Mouse (Mus musculus): ENCODE results near the gene Pet117. TPM values are rescaled to one million over a fixed set of nuclear protein-coding genes. Genes with fewer than 3 reads are reported as not detected.

Pet117 gene
- polyA plus RNA-seq, 1 experiment from 2014 or later, result 0.80 TPM

GRCm38 (mm10) chr2:144371566-144371965, 2.8 kb downstream of the Pet117 start:
- no peaks in the 10 kb centered on the region for H3K27me3 ChIP-seq (replicated peaks; ENCODE audit: control insufficient read depth, insufficient read depth, low read length)
- peaks cover 20% of the 10 kb centered on the region for H3K36me3 ChIP-seq (ENCODE audit: control insufficient read depth, insufficient read depth, low read length)
- H3K4me2 ChIP-seq, result no peak overlapping the region
- WGBS, result 91% methylated on average over 4 of the region's 4 CpGs
- no peak overlapping the region for H3K4me3 ChIP-seq (ENCODE audit: low read depth, low read length)
- DNase-seq (ENCODE audit: low spot score) (no peak), ATAC-seq (replicated peaks; ENCODE audit: low FRiP score) (no peak)
- peaks cover 5% of the 10 kb centered on the region; the same call in 1 of the 2 replicates for H3K4me1 ChIP-seq (replicated peaks; ENCODE audit: control insufficient read depth, insufficient read depth, low read length)
- no peaks in the 10 kb centered on the region for H3K9me3 ChIP-seq (ENCODE audit: control insufficient read depth, low read length)
- H3K9ac ChIP-seq (ENCODE audit: low read depth, low read length), result no peak overlapping the region
- H3K27ac ChIP-seq (ENCODE audit: low read depth, low read length), result no peak overlapping the region

GRCm38 (mm10) chr2:144373063-144373462, 4.3 kb downstream of the Pet117 start:
- Histone ChIP-seq H3K36me3 (ENCODE audit: control insufficient read depth, insufficient read depth, low read length) (peaks cover 26% of the 10 kb centered on the region), H3K9ac (ENCODE audit: low read depth, low read length) (no peak overlapping the region), H3K4me3 (ENCODE audit: low read depth, low read length) (no peak overlapping the region), H3K27ac (ENCODE audit: low read depth, low read length) (no peak overlapping the region), H3K4me1 (replicated peaks; ENCODE audit: control insufficient read depth, insufficient read depth, low read length) (peaks cover 5% of the 10 kb centered on the region; the same call in 1 of the 2 replicates), H3K9me3 (ENCODE audit: control insufficient read depth, low read length) (no peaks in the 10 kb centered on the region), H3K27me3 (replicated peaks; ENCODE audit: control insufficient read depth, insufficient read depth, low read length) (no peaks in the 10 kb centered on the region), H3K4me2 (no peak overlapping the region)
- no peak for DNase-seq (ENCODE audit: low spot score)
- ATAC-seq (replicated peaks; ENCODE audit: low FRiP score), result no peak
- 92% methylated on average over 9 of the region's 9 CpGs for WGBS

GRCm38 (mm10) chr2:144375063-144375703, 6.4 kb downstream of the Pet117 start:
- H3K27me3 ChIP-seq (replicated peaks; ENCODE audit: control insufficient read depth, insufficient read depth, low read length), result no peaks in the 10 kb centered on the region
- no peak overlapping the region for H3K4me2 ChIP-seq
- peaks cover 37% of the 10 kb centered on the region for H3K36me3 ChIP-seq (ENCODE audit: control insufficient read depth, insufficient read depth, low read length)
- no peaks in the 10 kb centered on the region for H3K9me3 ChIP-seq (ENCODE audit: control insufficient read depth, low read length)
- DNase-seq (ENCODE audit: low spot score) (no peak), ATAC-seq (replicated peaks; ENCODE audit: low FRiP score) (no peak)
- H3K9ac ChIP-seq (ENCODE audit: low read depth, low read length), result no peak overlapping the region
- 84% methylated on average over 10 of the region's 10 CpGs for WGBS
- H3K27ac ChIP-seq (ENCODE audit: low read depth, low read length), result no peak overlapping the region
- H3K4me3 ChIP-seq (ENCODE audit: low read depth, low read length), result no peak overlapping the region
- 0 out of 2 replicates have a peak, but pooled peaks cover 3% of the 10 kb centered on the region for H3K4me1 ChIP-seq (replicated peaks; ENCODE audit: control insufficient read depth, insufficient read depth, low read length)

GRCm38 (mm10) chr2:144381293-144381692, 12.5 kb downstream of the Pet117 start:
- no peak overlapping the region for H3K9ac ChIP-seq (ENCODE audit: low read depth, low read length)
- H3K27me3 ChIP-seq (replicated peaks; ENCODE audit: control insufficient read depth, insufficient read depth, low read length), result no peaks in the 10 kb centered on the region
- DNase-seq (ENCODE audit: low spot score), result no peak
- peaks cover 46% of the 10 kb centered on the region for H3K36me3 ChIP-seq (ENCODE audit: control insufficient read depth, insufficient read depth, low read length)
- no peak for ATAC-seq (replicated peaks; ENCODE audit: low FRiP score)
- 88% methylated on average over 3 of the region's 3 CpGs for WGBS
- H3K27ac ChIP-seq (ENCODE audit: low read depth, low read length), result no peak overlapping the region
- no peaks in the 10 kb centered on the region for H3K9me3 ChIP-seq (ENCODE audit: control insufficient read depth, low read length)
- peaks cover 4% of the 10 kb centered on the region; the same call in 1 of the 2 replicates for H3K4me1 ChIP-seq (replicated peaks; ENCODE audit: control insufficient read depth, insufficient read depth, low read length)
- H3K4me2 ChIP-seq, result no peak overlapping the region
- H3K4me3 ChIP-seq (ENCODE audit: low read depth, low read length), result no peak overlapping the region

GRCm38 (mm10) chr2:144381741-144382140, 12.9 kb downstream of the Pet117 start:
- peaks cover 44% of the 10 kb centered on the region for H3K36me3 ChIP-seq (ENCODE audit: control insufficient read depth, insufficient read depth, low read length)
- H3K4me2 ChIP-seq, result no peak overlapping the region
- no peaks in the 10 kb centered on the region for H3K9me3 ChIP-seq (ENCODE audit: control insufficient read depth, low read length)
- 92% methylated on average over 4 of the region's 4 CpGs for WGBS
- no peak overlapping the region for H3K9ac ChIP-seq (ENCODE audit: low read depth, low read length)
- H3K27me3 ChIP-seq (replicated peaks; ENCODE audit: control insufficient read depth, insufficient read depth, low read length), result no peaks in the 10 kb centered on the region
- DNase-seq (ENCODE audit: low spot score) (no peak), ATAC-seq (replicated peaks; ENCODE audit: low FRiP score) (no peak)
- no peak overlapping the region for H3K4me3 ChIP-seq (ENCODE audit: low read depth, low read length)
- peaks cover 4% of the 10 kb centered on the region; the same call in 1 of the 2 replicates for H3K4me1 ChIP-seq (replicated peaks; ENCODE audit: control insufficient read depth, insufficient read depth, low read length)
- H3K27ac ChIP-seq (ENCODE audit: low read depth, low read length), result no peak overlapping the region

- 69% methylated on average over 7 of the region's 7 CpGs for WGBS
- H3K36me3 ChIP-seq (ENCODE audit: control insufficient read depth, insufficient read depth, low read length), result peaks cover 40% of the 10 kb centered on the region
- no peak for DNase-seq (ENCODE audit: low spot score)
- no peak overlapping the region for H3K4me3 ChIP-seq (ENCODE audit: low read depth, low read length)
- H3K4me2 ChIP-seq, result no peak overlapping the region
- no peaks in the 10 kb centered on the region for H3K9me3 ChIP-seq (ENCODE audit: control insufficient read depth, low read length)
- no peaks in the 10 kb centered on the region for H3K27me3 ChIP-seq (replicated peaks; ENCODE audit: control insufficient read depth, insufficient read depth, low read length)
- peaks cover 4% of the 10 kb centered on the region; the same call in 1 of the 2 replicates for H3K4me1 ChIP-seq (replicated peaks; ENCODE audit: control insufficient read depth, insufficient read depth, low read length)
- no peak overlapping the region for H3K9ac ChIP-seq (ENCODE audit: low read depth, low read length)
- ATAC-seq (replicated peaks; ENCODE audit: low FRiP score), result peak; percentile 62
- H3K27ac ChIP-seq (ENCODE audit: low read depth, low read length), result no peak overlapping the region
These were observed 13.9 kb downstream of the Pet117 start for GRCm38 (mm10) chr2:144382624-144383138.

- H3K27me3 ChIP-seq (replicated peaks; ENCODE audit: control insufficient read depth, insufficient read depth, low read length), result no peaks in the 10 kb centered on the region
- ATAC-seq (replicated peaks; ENCODE audit: low FRiP score), result no peak
- H3K36me3 ChIP-seq (ENCODE audit: control insufficient read depth, insufficient read depth, low read length), result peaks cover 50% of the 10 kb centered on the region
- H3K4me2 ChIP-seq, result no peak overlapping the region
- H3K4me3 ChIP-seq (ENCODE audit: low read depth, low read length), result no peak overlapping the region
- H3K27ac ChIP-seq (ENCODE audit: low read depth, low read length), result no peak overlapping the region
- no peak overlapping the region for H3K9ac ChIP-seq (ENCODE audit: low read depth, low read length)
- 78% methylated on average over 2 of the region's 2 CpGs for WGBS
- no peaks in the 10 kb centered on the region for H3K9me3 ChIP-seq (ENCODE audit: control insufficient read depth, low read length)
- DNase-seq (ENCODE audit: low spot score), result no peak
- H3K4me1 ChIP-seq (replicated peaks; ENCODE audit: control insufficient read depth, insufficient read depth, low read length), result peaks cover 4% of the 10 kb centered on the region; the same call in 1 of the 2 replicates
These were observed 17.5 kb downstream of the Pet117 start for GRCm38 (mm10) chr2:144386296-144386695.

GRCm38 (mm10) chr2:144388416-144388815, 19.6 kb downstream of the Pet117 start:
- H3K9ac ChIP-seq (ENCODE audit: low read depth, low read length), result no peak overlapping the region
- 80% methylated on average over 3 of the region's 3 CpGs for WGBS
- H3K9me3 ChIP-seq (ENCODE audit: control insufficient read depth, low read length), result no peaks in the 10 kb centered on the region
- H3K36me3 ChIP-seq (ENCODE audit: control insufficient read depth, insufficient read depth, low read length), result peaks cover 44% of the 10 kb centered on the region
- no peak overlapping the region for H3K4me3 ChIP-seq (ENCODE audit: low read depth, low read length)
- DNase-seq (ENCODE audit: low spot score) (no peak), ATAC-seq (replicated peaks; ENCODE audit: low FRiP score) (no peak)
- no peaks in the 10 kb centered on the region for H3K4me1 ChIP-seq (replicated peaks; ENCODE audit: control insufficient read depth, insufficient read depth, low read length)
- H3K27me3 ChIP-seq (replicated peaks; ENCODE audit: control insufficient read depth, insufficient read depth, low read length), result no peaks in the 10 kb centered on the region
- no peak overlapping the region for H3K4me2 ChIP-seq
- no peak overlapping the region for H3K27ac ChIP-seq (ENCODE audit: low read depth, low read length)

GRCm38 (mm10) chr2:144399531-144399930, 30.7 kb downstream of the Pet117 start:
- Histone ChIP-seq H3K9me3 (ENCODE audit: control insufficient read depth, low read length) (no peaks in the 10 kb centered on the region), H3K27ac (ENCODE audit: low read depth, low read length) (no peak overlapping the region), H3K36me3 (ENCODE audit: control insufficient read depth, insufficient read depth, low read length) (peaks cover 28% of the 10 kb centered on the region), H3K27me3 (replicated peaks; ENCODE audit: control insufficient read depth, insufficient read depth, low read length) (no peaks in the 10 kb centered on the region), H3K4me3 (ENCODE audit: low read depth, low read length) (no peak overlapping the region), H3K4me2 (no peak overlapping the region), H3K9ac (ENCODE audit: low read depth, low read length) (no peak overlapping the region), H3K4me1 (replicated peaks; ENCODE audit: control insufficient read depth, insufficient read depth, low read length) (no peaks in the 10 kb centered on the region)
- no peak for DNase-seq (ENCODE audit: low spot score)
- WGBS, result 95% methylated on average over 4 of the region's 4 CpGs
- no peak for ATAC-seq (replicated peaks; ENCODE audit: low FRiP score)

All from liver, embryonic 11.5 days (tissue).